Mouse (Mus musculus): ENCODE measurements around the gene Slc39a12.
A peak's percentile ranks its signal among the peaks of the same experiment; 100 is the strongest.

Gene Slc39a12

GRCm38 (mm10) chr2:14388162-14388561 is at the start of gene Slc39a12:
Gene Slc39a12 (plus strand): TSS chr2:14388316.
- peak; percentile 9 for DNase-seq (ENCODE audit: low read depth, low spot score)

DNA sequence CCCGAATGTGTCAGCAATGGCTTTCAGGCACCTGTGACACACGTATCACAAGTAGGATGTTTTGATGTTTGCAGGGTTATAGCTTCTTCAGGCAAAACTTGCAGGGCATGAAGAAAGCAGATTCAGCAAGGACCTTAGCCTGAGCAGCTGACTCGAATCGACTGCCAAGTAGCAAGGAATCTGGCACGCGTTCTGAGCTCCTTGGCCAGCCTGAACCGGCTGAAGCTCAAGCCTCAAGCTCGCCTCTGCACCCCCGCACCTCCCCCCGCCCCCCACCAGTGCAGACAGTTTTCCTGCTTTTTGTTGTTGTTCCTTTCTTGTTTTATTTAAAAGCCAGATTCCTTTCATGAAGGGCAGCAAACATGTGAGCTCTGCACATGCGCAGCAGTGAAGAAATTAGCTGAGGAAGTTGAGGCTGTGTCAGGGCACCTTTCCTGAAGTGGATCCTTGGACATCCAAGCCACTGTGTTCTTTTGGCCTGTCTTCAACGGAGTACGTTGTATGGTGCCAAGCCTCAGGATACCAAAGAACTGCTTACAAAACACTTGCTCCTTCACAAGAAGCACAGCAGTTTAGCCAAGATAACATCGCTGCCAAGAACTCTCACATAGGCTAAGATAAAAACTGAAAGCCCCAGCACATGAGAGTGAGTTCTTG is 46.3 kb upstream of the Slc39a12 start:
- peak; percentile 38 for DNase-seq (ENCODE audit: low read depth, low spot score)

DNA sequence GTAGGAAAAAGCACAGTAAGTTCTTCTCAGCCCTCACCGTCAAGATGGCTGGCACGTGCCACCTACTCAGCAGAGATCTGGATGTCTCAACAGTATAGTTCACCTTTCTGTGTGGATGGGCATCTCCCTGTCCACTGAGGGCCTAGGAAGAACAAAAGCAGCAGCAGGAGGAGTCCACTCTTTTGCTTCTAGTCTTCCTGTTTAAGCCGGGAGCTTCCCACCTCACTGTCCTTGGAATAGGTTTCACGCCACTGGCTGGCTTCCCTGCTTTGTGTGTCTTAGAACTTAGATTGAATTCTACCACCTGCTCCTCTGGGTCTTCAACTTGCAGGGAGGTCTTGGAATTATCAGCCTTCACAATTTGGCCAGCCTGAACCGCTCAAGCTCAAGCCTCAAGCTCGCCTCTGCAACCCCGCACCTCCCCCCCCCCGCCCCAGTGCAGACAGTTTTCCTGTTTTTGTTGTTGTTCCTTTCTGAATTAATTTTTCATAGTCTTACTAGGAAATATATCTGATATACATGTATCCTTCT is 45.7 kb upstream of the Slc39a12 start:
- no peak for DNase-seq (ENCODE audit: low read depth, low spot score)

GRCm38 (mm10) chr2:14388856-14389255 is 740 bp downstream of the Slc39a12 start:
- DNase-seq (ENCODE audit: low read depth, low spot score), result no peak

GRCm38 (mm10) chr2:14390900-14391299 is 2.8 kb downstream of the Slc39a12 start:
- no peak for DNase-seq (ENCODE audit: low read depth, low spot score)

DNA sequence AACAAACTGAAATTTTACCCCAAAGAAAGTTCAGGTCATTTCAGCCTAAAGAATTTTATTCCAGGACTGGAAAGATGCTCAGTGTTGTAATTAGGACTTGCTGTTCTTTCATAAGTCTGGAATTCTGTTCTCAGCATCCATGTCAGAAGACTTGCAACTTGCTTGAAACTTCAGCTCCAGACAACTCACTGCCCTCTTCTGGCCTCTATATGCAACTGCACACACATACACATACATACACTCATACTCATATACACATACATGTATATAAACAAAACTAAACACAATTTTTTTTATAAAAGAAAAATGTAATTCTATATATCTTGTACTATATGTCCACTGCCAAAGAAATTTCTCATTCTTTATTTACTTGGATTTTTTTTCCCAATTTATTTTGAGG is 14.9 kb downstream of the Slc39a12 start:
- DNase-seq (ENCODE audit: low read depth, low spot score), result no peak

- no peak for DNase-seq (ENCODE audit: low read depth, low spot score)
Observed at GRCm38 (mm10) chr2:14428987-14429386, 40.9 kb downstream of the Slc39a12 start.

GRCm38 (mm10) chr2:14447322-14447721 is 59.2 kb downstream of the Slc39a12 start:
- no peak for DNase-seq (ENCODE audit: low read depth, low spot score)

- no peak for DNase-seq (ENCODE audit: low read depth, low spot score)
Observed at GRCm38 (mm10) chr2:14450866-14451265, 62.8 kb downstream of the Slc39a12 start.

DNA sequence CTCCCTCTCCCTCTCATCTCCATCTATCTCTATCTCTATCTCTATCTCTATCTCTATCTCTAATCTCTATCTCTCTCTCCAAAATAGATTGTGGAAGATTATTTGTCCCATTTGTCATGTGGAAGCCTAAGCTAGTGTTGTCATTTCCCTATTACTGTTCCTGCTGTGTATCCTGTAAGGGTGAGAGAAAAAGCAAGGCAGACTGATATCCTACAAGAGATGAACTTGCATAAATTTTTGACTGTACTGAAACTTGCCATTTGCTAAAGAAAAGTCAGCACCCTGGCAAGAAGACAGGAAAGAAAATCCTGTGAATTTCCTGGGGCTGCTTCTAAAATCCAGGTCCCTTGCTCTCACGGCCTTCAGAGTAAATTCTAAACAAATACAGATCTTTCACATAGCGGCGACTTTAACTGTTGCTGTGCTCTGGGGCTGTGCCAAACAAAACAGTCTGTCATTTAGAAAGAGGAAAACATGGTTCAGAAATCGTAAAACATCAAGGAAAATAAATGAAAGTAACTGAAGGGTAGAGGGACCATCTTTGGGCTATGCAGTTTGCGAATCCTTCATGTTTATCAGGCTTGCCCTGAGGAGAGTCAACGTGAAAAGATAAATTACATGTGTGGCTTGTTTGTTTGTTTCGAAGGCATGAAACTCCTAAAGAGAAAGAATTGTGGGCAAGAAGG is 67.0 kb downstream of the Slc39a12 start:
- no peak for DNase-seq (ENCODE audit: low read depth, low spot score)

DNA sequence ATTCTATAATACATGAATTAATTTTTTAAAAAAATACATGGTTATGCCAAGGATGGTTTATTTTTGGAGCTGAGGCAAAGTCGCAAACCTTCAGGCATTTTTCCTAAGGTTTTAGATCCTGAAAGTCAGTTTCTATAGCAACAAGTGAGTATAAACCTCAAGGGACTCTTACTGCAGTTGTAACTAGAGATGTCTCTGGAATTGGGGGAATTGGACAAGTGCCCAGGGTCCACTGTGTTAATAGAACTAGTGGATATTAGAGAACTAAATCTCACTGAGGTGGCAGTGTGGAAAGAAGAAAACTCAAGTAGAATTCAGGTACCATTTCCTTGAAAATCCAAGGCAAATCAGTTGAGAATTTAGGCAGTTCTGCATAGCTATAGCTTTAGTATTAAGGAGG is 76.3 kb downstream of the Slc39a12 start:
- DNase-seq (ENCODE audit: low read depth, low spot score), result no peak

DNA sequence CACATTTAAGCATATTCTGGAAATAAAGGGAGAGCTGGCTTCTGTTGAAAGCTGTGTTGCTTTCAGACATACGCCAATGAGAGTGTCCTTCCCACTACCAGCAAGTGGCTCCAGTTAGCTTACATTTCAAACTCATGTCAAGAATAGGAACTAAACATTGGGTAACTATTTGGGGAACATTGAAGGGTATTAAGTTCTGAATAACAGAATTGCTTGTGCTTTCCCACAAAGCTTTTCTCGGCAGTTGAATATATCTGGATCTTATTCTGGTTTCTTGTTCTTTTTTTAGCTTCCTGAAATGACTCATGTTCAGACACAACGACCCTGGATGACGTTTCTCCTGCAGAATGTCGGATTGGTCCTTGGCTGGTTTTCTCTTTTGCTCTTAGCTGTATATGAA is 106.0 kb downstream of the Slc39a12 start:
- DNase-seq (ENCODE audit: low read depth, low spot score), result peak; percentile 10

- no peak for DNase-seq (ENCODE audit: low read depth, low spot score)
Observed at GRCm38 (mm10) chr2:14496150-14496549, 108.0 kb downstream of the Slc39a12 start.

DNA sequence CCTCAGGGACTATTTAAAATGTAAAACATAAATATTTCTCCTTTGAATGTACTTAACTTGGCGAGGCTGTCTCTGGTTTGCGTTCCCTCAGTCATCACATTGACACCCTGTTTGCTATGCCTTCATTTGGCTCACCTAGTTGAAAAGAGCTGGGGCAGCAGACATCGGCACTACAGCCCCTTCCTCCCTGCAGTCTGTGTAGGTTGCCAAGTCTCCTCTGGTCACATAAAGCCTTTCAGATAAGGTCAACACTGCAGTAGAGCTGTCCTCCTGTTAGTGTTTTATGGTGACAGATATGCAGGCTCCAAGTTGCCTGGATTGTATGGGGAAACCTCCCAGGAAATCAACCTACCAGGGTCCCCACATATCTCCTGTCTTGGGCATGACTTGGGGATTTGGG is 114.4 kb downstream of the Slc39a12 start:
- DNase-seq (ENCODE audit: low read depth, low spot score), result no peak

DNA sequence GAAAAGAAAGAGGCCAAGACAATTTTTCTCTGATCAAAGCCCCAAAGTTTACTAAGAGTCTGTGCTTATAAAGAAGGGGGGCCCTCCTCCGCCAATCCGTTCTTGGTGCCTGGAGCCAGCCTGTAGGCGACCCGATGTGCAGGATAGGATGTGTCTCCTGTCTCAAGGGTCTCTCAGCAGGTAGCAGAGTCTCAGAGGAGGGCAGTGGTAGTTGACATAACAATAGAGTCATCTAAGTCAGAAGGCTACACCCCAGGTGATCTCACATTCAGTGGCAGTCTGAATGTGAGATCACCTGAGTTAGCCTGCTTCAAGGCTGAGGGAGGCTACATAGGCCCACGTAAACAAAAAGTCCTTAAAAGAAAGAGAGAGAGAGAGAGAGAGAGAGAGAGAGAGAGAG is 130.1 kb downstream of the Slc39a12 start:
- no peak for DNase-seq (ENCODE audit: low read depth, low spot score)

GRCm38 (mm10) chr2:14534325-14535077 is 146.4 kb downstream of the Slc39a12 start:
- DNase-seq (ENCODE audit: low read depth, low spot score), result no peak

- DNase-seq (ENCODE audit: low read depth, low spot score), result peak; percentile 48
Observed at GRCm38 (mm10) chr2:14535246-14535671, 147.1 kb downstream of the Slc39a12 start.

DNA sequence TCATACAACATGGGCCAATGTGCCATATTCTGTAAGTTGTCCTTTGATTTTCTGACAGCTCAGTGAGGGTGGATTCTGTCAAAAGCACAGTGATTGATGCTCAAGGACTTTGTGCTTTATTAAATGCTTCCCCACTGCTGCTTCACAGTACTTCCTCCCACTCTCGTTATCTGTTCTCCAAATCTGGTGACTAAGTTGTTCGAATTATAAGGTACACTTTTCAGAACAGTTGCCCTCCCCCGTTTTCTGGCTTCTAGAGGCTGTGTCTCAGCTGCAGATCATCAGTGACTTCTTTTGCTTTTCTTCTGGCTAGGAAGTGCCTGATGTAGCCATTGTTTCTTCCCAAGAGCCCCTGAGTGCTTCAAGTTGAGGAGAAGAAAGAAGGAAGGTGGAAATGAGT is 149.7 kb downstream of the Slc39a12 start:
- peak; percentile 59 for DNase-seq (ENCODE audit: low read depth, low spot score)

DNA sequence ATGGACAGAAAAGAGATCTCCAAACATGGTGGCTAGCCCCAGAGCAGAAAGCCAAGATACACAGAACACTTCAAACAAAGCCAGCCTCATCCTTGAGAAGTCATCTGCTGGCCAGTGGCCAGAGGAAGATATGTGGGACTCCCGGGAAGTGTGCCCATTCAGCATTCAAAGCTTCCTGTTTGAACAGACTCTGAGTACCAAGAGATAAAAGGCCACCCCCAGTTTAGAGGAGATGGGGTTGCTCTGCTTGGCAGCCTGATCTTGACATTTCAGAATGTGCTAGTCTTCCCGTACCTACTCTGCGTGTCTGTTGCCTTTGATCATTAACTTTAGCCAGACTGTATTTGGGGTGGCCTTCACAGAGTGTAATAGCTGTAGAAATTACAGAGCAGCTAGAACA is 155.2 kb downstream of the Slc39a12 start:
- DNase-seq (ENCODE audit: low read depth, low spot score), result peak; percentile 17

DNA sequence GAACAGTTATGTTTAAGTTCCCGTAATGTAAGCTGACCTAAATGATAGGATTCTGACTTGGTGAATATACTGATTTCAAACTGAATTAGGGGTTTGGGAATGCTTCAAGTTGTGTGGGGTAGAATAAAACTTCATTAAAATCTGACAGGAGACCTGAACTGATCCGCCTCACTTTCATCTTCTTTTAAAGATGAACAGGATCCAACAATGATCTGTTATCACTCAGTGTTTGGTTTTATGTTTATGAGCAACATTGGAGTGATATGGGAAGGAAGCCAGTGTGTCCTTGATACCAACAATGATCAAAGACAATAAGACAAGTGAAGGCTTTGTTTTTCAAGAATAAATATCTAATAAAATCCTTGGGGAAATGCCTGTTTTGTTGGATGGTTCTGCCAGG is 155.7 kb downstream of the Slc39a12 start:
- no peak for DNase-seq (ENCODE audit: low read depth, low spot score)

All from telencephalon, adult 2 months (tissue).